Mouse (Mus musculus): Measurements from ENCODE around the gene 4930590J08Rik.

- no peak for TF ChIP-seq POLR2A (IDR thresholded peaks at IDR 0.05; ENCODE audit: low read depth, low read length)
- TF ChIP-seq CTCF (conservative IDR thresholded peaks at IDR 0.05; ENCODE audit: insufficient read depth, insufficient read length, low read depth, low read length): no peak
Observed at GRCm38 (mm10) chr6:91931231-91931630, 28.6 kb downstream of the 4930590J08Rik start.

Data from kidney, adult 2 months (tissue).